Mouse (Mus musculus): Measurements from ENCODE around the gene Rxfp1. TPM values are rescaled to one million over a fixed set of nuclear protein-coding genes. Genes with fewer than 3 reads are reported as not detected.

The Rxfp1 gene
- polyA plus RNA-seq, 1 experiment = not detected

DNA sequence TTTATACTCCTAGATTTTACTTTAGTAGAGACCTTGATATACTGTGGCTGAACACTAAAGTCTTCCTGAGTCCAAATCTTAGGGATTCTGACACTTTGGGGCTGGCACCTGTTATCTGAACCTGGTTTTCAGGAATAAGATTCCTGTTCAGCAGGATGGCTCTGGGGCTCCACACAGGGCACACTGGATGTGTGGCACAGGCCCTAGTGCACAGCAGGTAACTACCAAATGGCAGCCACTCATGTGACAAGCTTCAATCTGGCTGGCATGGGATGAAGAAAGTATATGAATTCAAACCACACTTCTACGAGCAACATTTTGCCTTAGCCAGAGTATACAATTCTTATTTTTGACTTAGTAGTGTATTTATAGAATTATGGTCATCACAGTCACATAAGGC, 771 bp upstream of the Rxfp1 start:
- Histone ChIP-seq H3K36me3 (ENCODE audit: control insufficient read depth, insufficient read depth) (no peaks in the 10 kb centered on the region), H3K27me3 (ENCODE audit: control insufficient read depth, insufficient read depth, insufficient read length) (no peaks in the 10 kb centered on the region), H3K4me3 (no peak overlapping the region), H3ac (ENCODE audit: control insufficient read depth, insufficient read length) (no peak overlapping the region), H3K79me2 (ENCODE audit: control insufficient read depth, insufficient read depth) (no peaks in the 10 kb centered on the region), H3K4me2 (ENCODE audit: low read depth) (no peak overlapping the region)
- no peak for TF ChIP-seq POLR2AphosphoS2 (IDR thresholded peaks at IDR 0.05; ENCODE audit: insufficient read length, low read depth)
- TF ChIP-seq MYOD1 (IDR thresholded peaks at IDR 0.05; ENCODE audit: control insufficient read depth in 1 of 3, insufficient read length in 2 of 3, low read depth in 2 of 3) = no peak
- no peak for TF ChIP-seq MYOG (IDR thresholded peaks at IDR 0.05; ENCODE audit: control insufficient read depth in 1 of 3, insufficient read depth in 1 of 3, insufficient read length in 2 of 3, low read depth in 2 of 3)
- TF ChIP-seq REST (IDR thresholded peaks at IDR 0.05; ENCODE audit: insufficient read depth, insufficient read length) = no peak
- no peak for TF ChIP-seq SRF (IDR thresholded peaks at IDR 0.05; ENCODE audit: control insufficient read depth, insufficient read length, low read depth)
- TF ChIP-seq MAX (IDR thresholded peaks at IDR 0.05; ENCODE audit: low read depth) = no peak
- TF ChIP-seq POLR2A (IDR thresholded peaks at IDR 0.05; ENCODE audit: insufficient read length, low read depth) = no peak
- no peak for TF ChIP-seq TCF3 (IDR thresholded peaks at IDR 0.05; ENCODE audit: insufficient read length, low read depth)
- no peak for TF ChIP-seq E2F4 (IDR thresholded peaks at IDR 0.05; ENCODE audit: insufficient read depth)
- TF ChIP-seq TCF12 (IDR thresholded peaks at IDR 0.05; ENCODE audit: insufficient read depth, poor library complexity, severe bottlenecking) = no peak

DNA sequence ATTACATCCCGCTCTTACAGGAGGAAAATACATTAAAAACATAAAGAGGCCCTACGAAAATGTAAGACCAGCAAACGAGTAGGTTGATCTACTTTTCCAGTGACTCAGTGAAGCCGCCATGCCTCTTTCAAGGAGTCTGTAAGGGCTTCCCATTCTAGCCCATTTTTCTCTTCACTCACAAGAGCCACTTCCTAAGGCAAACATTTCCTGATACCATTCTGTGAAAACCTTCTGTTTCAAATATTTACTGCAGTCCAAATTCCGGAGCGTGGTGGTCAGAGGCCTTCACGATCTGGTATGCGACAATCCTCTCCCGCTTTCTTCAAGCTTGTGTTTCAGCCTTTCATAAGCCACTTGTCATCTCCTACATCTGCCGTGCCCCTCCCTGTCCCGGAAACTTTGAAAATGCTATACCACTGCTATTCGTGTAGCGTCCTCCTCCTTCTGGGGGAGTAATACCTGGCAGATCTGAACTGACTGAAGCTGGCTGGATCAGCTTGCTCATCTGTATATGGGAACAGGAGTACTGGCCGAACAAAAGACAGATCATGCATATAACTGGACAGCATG, 11.1 kb downstream of the Rxfp1 start:
- Histone ChIP-seq H3K36me3 (ENCODE audit: control insufficient read depth, insufficient read depth) (no peaks in the 10 kb centered on the region), H3K27me3 (ENCODE audit: control insufficient read depth, insufficient read depth, insufficient read length) (peaks cover 5% of the 10 kb centered on the region), H3ac (ENCODE audit: control insufficient read depth, insufficient read length) (no peak overlapping the region), H3K4me3 (no peak overlapping the region), H3K79me2 (ENCODE audit: control insufficient read depth, insufficient read depth) (no peaks in the 10 kb centered on the region), H3K4me2 (ENCODE audit: low read depth) (no peak overlapping the region)
- TF ChIP-seq CEBPB (IDR thresholded peaks at IDR 0.05; ENCODE audit: insufficient read depth, poor library complexity, severe bottlenecking) = no peak
- TF ChIP-seq TCF12 (IDR thresholded peaks at IDR 0.05; ENCODE audit: insufficient read depth, poor library complexity, severe bottlenecking) = no peak
- TF ChIP-seq SRF (IDR thresholded peaks at IDR 0.05; ENCODE audit: control insufficient read depth, insufficient read length, low read depth) = no peak
- no peak for TF ChIP-seq MAX (IDR thresholded peaks at IDR 0.05; ENCODE audit: low read depth)
- TF ChIP-seq E2F4 (IDR thresholded peaks at IDR 0.05; ENCODE audit: insufficient read depth) = no peak
- no peak for TF ChIP-seq POLR2A (IDR thresholded peaks at IDR 0.05; ENCODE audit: insufficient read length, low read depth)
- TF ChIP-seq MYOG (IDR thresholded peaks at IDR 0.05; ENCODE audit: control insufficient read depth in 1 of 3, insufficient read depth in 1 of 3, insufficient read length in 2 of 3, low read depth in 2 of 3) = no peak
- no peak for TF ChIP-seq TCF3 (IDR thresholded peaks at IDR 0.05; ENCODE audit: insufficient read length, low read depth)
- no peak for TF ChIP-seq USF1 (IDR thresholded peaks at IDR 0.05; ENCODE audit: low read depth)
- no peak for TF ChIP-seq POLR2AphosphoS2 (IDR thresholded peaks at IDR 0.05; ENCODE audit: insufficient read length, low read depth)
- no peak for TF ChIP-seq REST (IDR thresholded peaks at IDR 0.05; ENCODE audit: insufficient read depth, insufficient read length)
- TF ChIP-seq MYOD1 (IDR thresholded peaks at IDR 0.05; ENCODE audit: control insufficient read depth in 1 of 3, insufficient read length in 2 of 3, low read depth in 2 of 3) = no peak

DNA sequence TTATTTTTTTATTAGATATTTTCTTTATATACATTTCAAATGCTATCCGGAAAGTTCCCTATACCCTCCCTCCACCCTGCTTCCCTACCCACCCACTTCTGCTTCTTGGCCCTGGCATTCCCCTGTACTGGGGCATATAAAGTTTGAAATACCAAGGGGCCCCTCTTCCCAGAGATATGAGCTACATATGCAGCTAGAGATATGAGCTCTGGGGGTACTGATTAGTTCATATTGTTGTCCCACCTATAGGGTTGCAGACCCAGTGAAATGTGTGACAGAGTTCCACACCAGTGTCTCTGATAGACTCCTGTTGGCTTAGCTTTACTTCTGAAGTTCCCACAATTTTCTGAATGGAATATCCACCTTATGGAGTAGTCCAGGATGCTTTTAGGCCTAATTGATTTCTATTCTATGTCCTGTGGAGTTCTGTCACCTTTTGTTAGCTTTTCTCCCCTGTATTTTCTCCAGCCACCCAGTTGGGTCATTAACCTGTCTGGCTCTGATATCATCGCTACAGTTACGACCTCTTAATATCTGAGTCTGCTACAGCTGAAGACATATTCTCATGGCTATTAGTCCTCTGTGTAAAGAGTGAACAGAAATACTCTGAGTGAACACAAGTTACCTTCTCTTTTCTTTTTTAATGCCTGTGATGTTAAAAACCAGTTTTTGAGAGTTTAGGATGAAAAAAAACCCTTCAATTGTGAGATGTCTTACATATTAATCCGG, 16.8 kb downstream of the Rxfp1 start:
- TF ChIP-seq SRF (IDR thresholded peaks at IDR 0.05; ENCODE audit: control insufficient read depth, insufficient read length, low read depth) (no peak), REST (IDR thresholded peaks at IDR 0.05; ENCODE audit: insufficient read depth, insufficient read length) (no peak), POLR2A (IDR thresholded peaks at IDR 0.05; ENCODE audit: insufficient read length, low read depth) (no peak), CEBPB (IDR thresholded peaks at IDR 0.05; ENCODE audit: insufficient read depth, poor library complexity, severe bottlenecking) (no peak), MYOD1 (IDR thresholded peaks at IDR 0.05; ENCODE audit: control insufficient read depth in 1 of 3, insufficient read length in 2 of 3, low read depth in 2 of 3) (no peak), POLR2AphosphoS2 (IDR thresholded peaks at IDR 0.05; ENCODE audit: insufficient read length, low read depth) (no peak), TCF12 (IDR thresholded peaks at IDR 0.05; ENCODE audit: insufficient read depth, poor library complexity, severe bottlenecking) (no peak), MAX (IDR thresholded peaks at IDR 0.05; ENCODE audit: low read depth) (no peak), E2F4 (IDR thresholded peaks at IDR 0.05; ENCODE audit: insufficient read depth) (no peak), TCF3 (IDR thresholded peaks at IDR 0.05; ENCODE audit: insufficient read length, low read depth) (no peak), USF1 (IDR thresholded peaks at IDR 0.05; ENCODE audit: low read depth) (no peak), MYOG (IDR thresholded peaks at IDR 0.05; ENCODE audit: control insufficient read depth in 1 of 3, insufficient read depth in 1 of 3, insufficient read length in 2 of 3, low read depth in 2 of 3) (no peak)
- H3K79me2 ChIP-seq (ENCODE audit: control insufficient read depth, insufficient read depth) = no peaks in the 10 kb centered on the region
- H3K27me3 ChIP-seq (ENCODE audit: control insufficient read depth, insufficient read depth, insufficient read length) = peaks cover 5% of the 10 kb centered on the region
- H3K36me3 ChIP-seq (ENCODE audit: control insufficient read depth, insufficient read depth) = no peaks in the 10 kb centered on the region
- H3ac ChIP-seq (ENCODE audit: control insufficient read depth, insufficient read length) = no peak overlapping the region
- H3K4me3 ChIP-seq = no peak overlapping the region
- no peak overlapping the region for H3K4me2 ChIP-seq (ENCODE audit: low read depth)

DNA sequence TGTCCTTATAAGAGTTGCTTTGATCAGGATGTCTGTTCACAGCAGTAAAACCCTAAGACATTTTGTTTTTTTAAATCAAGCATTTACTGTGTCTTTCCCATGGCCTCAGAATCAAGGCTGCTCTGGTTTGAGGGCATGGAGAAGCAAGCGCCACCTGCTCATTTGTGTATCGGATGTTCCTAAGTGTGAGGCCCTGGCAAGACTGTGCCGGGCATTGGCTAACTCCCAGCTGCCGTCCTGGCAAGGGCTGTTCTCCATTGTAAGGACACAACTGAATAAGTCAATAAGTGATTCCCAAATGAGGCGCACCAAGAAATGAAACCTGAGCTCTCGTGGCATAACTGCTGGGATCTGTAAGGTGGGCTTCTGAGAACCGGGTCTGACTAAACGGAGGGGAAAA, 31.2 kb downstream of the Rxfp1 start:
- no peak overlapping the region for H3K4me3 ChIP-seq
- peaks cover 4% of the 10 kb centered on the region for H3K27me3 ChIP-seq (ENCODE audit: control insufficient read depth, insufficient read depth, insufficient read length)
- H3K79me2 ChIP-seq (ENCODE audit: control insufficient read depth, insufficient read depth) = no peaks in the 10 kb centered on the region
- H3K4me2 ChIP-seq (ENCODE audit: low read depth) = no peak overlapping the region
- H3ac ChIP-seq (ENCODE audit: control insufficient read depth, insufficient read length) = no peak overlapping the region
- TF ChIP-seq MYOG (IDR thresholded peaks at IDR 0.05; ENCODE audit: control insufficient read depth in 1 of 3, insufficient read depth in 1 of 3, insufficient read length in 2 of 3, low read depth in 2 of 3) (no peak), USF1 (IDR thresholded peaks at IDR 0.05; ENCODE audit: low read depth) (no peak), MAX (IDR thresholded peaks at IDR 0.05; ENCODE audit: low read depth) (no peak), TCF3 (IDR thresholded peaks at IDR 0.05; ENCODE audit: insufficient read length, low read depth) (no peak), TCF12 (IDR thresholded peaks at IDR 0.05; ENCODE audit: insufficient read depth, poor library complexity, severe bottlenecking) (no peak), POLR2AphosphoS2 (IDR thresholded peaks at IDR 0.05; ENCODE audit: insufficient read length, low read depth) (no peak), POLR2A (IDR thresholded peaks at IDR 0.05; ENCODE audit: insufficient read length, low read depth) (no peak), E2F4 (IDR thresholded peaks at IDR 0.05; ENCODE audit: insufficient read depth) (no peak), REST (IDR thresholded peaks at IDR 0.05; ENCODE audit: insufficient read depth, insufficient read length) (no peak), CEBPB (IDR thresholded peaks at IDR 0.05; ENCODE audit: insufficient read depth, poor library complexity, severe bottlenecking) (no peak), MYOD1 (IDR thresholded peaks at IDR 0.05; ENCODE audit: control insufficient read depth in 1 of 3, insufficient read length in 2 of 3, low read depth in 2 of 3) (no peak), SRF (IDR thresholded peaks at IDR 0.05; ENCODE audit: control insufficient read depth, insufficient read length, low read depth) (no peak)
- H3K36me3 ChIP-seq (ENCODE audit: control insufficient read depth, insufficient read depth) = no peaks in the 10 kb centered on the region

All from myocyte (in vitro differentiated cells).